ENCODE assay signal across 26 mouse cellular contexts in genomic region chr12:15160478-15160998, GRCm38 (mm10).
"Had no signal": no experiment of that assay in that cellular context is flagged by ENCODE, and none has a peak within 500 bp of the region (broad histone marks: within the 10 kb centered on the region; RNA-seq: fewer than 3 reads in every experiment).

No protein-coding gene starts in this region.

- ATAC-seq: hindbrain, embryonic 16.5 days; inflammation-experienced regulatory T-cells, adult 6 months had no signal

- H3K4me1 ChIP-seq: heart, embryonic 13.5 days; heart, embryonic 15.5 days; kidney, embryonic 15.5 days; limb, embryonic 10.5 days; limb, embryonic 12.5 days; liver, embryonic 13.5 days had no signal

- H3K4me3 ChIP-seq: heart, adult 2 months; heart, embryonic 13.5 days; heart, embryonic 15.5 days; kidney, embryonic 15.5 days; limb, embryonic 10.5 days; limb, embryonic 12.5 days; liver, embryonic 13.5 days had no signal

- DNase-seq: gastrocnemius, postnatal 14 days; gastrocnemius, postnatal 36 days; heart, adult 11 months; heart, adult 2 months; heart, postnatal 14 days; heart, postnatal 36 days; kidney, adult 11 months; kidney, adult 2 months; kidney, adult 9 months; kidney, postnatal 14 days; kidney, postnatal 36 days; layer of hippocampus, adult 9-11 months; layer of hippocampus, postnatal 36 days; liver; liver, embryonic 13.5 days had no signal

- H3K9ac ChIP-seq: heart, embryonic 13.5 days; heart, embryonic 15.5 days; hindbrain, embryonic 14.5 days; kidney, embryonic 15.5 days; limb, embryonic 12.5 days; liver, embryonic 13.5 days had no signal

- H3K9me3 ChIP-seq: heart, embryonic 13.5 days; heart, embryonic 15.5 days; kidney, embryonic 15.5 days; limb, embryonic 10.5 days; limb, embryonic 12.5 days had no signal

- H3K36me3 ChIP-seq: heart, embryonic 13.5 days; heart, embryonic 15.5 days; kidney, embryonic 15.5 days; limb, embryonic 10.5 days; limb, embryonic 12.5 days; liver, embryonic 13.5 days had no signal

- H3K4me2 ChIP-seq: heart, embryonic 11.5 days; heart, embryonic 13.5 days; heart, embryonic 15.5 days; hindbrain, embryonic 14.5 days; kidney, embryonic 15.5 days; limb, embryonic 12.5 days; liver, embryonic 11.5 days; liver, embryonic 13.5 days had no signal

- H3K27me3 ChIP-seq: heart, embryonic 13.5 days; heart, embryonic 15.5 days; kidney, embryonic 15.5 days; limb, embryonic 12.5 days; liver, embryonic 13.5 days had no signal

- H3K27ac ChIP-seq: heart, adult 2 months; heart, embryonic 13.5 days; heart, embryonic 15.5 days; hindbrain, embryonic 14.5 days; kidney, embryonic 15.5 days; kidney, postnatal 0 days; limb, embryonic 10.5 days; limb, embryonic 12.5 days; liver, embryonic 13.5 days had no signal
